Mouse (Mus musculus): ENCODE data around the gene Elp4. TPM values are rescaled to one million over a fixed set of nuclear protein-coding genes. Genes with fewer than 3 reads are reported as not detected.

Elp4 gene
- polyA plus RNA-seq (2012; fragmentation: generic; extraction: Trizol): 1 to 10 TPM; 1.7 to 5.6 TPM

GRCm38 (mm10) chr2:105903896-105904756, at the start of gene Elp4, which contains the start of gene Immp1l:
Gene Elp4 (minus strand): TSS chr2:105904564.
Gene Immp1l (plus strand): TSS chr2:105904638.

GRCm38 (mm10) chr2:105668271-105669270, 235.8 kb downstream of the Elp4 start, which contains the start of gene Pax6:
Gene Pax6 (plus strand): TSS chr2:105668900.

Other genes starting within 250 kb of the Elp4 start
- gene Pax6, start 235.7 kb downstream of the Elp4 start, polyA plus RNA-seq (2012; fragmentation: generic; extraction: Trizol): not detected
- 10 to 100 TPM in 1 of 2 experiments, 1 to 10 TPM in 1; 7.6 to 31.0 TPM for gene Immp1l, start 74 bp upstream of the Elp4 start, polyA plus RNA-seq (2012; fragmentation: generic; extraction: Trizol)
- gene Dnajc24, start 99.0 kb upstream of the Elp4 start, polyA plus RNA-seq (2012; fragmentation: generic; extraction: Trizol): 10 to 100 TPM in 1 of 2 experiments, 1 to 10 TPM in 1; 3.3 to 10.4 TPM